Mouse (Mus musculus): ENCODE data around the gene Ppa1. TPM values are rescaled to one million over a fixed set of nuclear protein-coding genes. Genes with fewer than 3 reads are reported as not detected.
A peak's percentile ranks its signal among the peaks of the same experiment; 100 is the strongest.

Gene Ppa1
- polyA plus RNA-seq, 1 experiment from 2014 or later: 212 TPM

GRCm38 (mm10) chr10:61654105-61654504 is 5.8 kb downstream of the Ppa1 start:
- WGBS: 93% methylated on average over 4 of the region's 4 CpGs
- H3K9ac ChIP-seq: no peak overlapping the region
- no peak for ATAC-seq (ENCODE audit: low read depth)

DNA sequence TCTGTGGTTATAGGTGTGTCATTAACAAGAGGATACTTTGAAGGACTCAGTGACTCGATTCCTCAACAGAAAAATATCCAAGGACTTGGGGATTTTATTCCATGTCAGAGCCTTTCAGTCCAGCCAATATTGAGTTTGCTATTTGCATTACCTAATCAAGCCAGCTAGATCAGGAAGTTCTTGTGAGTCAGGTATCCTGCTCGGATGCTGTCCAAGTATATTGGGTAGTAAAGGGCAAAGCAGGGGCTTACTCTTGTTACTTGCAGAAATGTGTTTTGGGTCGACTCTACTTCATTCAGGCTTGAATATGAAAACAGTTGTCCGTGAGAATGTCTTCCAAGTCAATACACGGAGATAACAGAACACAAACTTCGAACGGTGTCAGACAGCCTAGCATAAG is 6.3 kb downstream of the Ppa1 start:
- Histone ChIP-seq H3K27me3 (no peaks in the 10 kb centered on the region), H3K4me2 (no peak overlapping the region), H3K4me3 (no peak overlapping the region), H3K9me3 (no peaks in the 10 kb centered on the region), H3K4me1 (replicated peaks) (peaks cover 11% of the 10 kb centered on the region; the same call in 1 of the 2 replicates), H3K27ac (replicated peaks) (no peak overlapping the region), H3K36me3 (peaks cover 48% of the 10 kb centered on the region), H3K9ac (no peak overlapping the region)
- no peak for ATAC-seq (ENCODE audit: low read depth)
- 94% methylated on average over 7 of the region's 7 CpGs for WGBS

More at GRCm38 (mm10) chr10:61654105-61654504, 5.8 kb downstream of the Ppa1 start:
- Histone ChIP-seq H3K27me3 (no peaks in the 10 kb centered on the region), H3K4me1 (replicated peaks) (peaks cover 17% of the 10 kb centered on the region), H3K27ac (replicated peaks) (no peak overlapping the region), H3K36me3 (peaks cover 42% of the 10 kb centered on the region), H3K9me3 (no peaks in the 10 kb centered on the region), H3K4me2 (no peak overlapping the region), H3K4me3 (no peak overlapping the region)

DNA sequence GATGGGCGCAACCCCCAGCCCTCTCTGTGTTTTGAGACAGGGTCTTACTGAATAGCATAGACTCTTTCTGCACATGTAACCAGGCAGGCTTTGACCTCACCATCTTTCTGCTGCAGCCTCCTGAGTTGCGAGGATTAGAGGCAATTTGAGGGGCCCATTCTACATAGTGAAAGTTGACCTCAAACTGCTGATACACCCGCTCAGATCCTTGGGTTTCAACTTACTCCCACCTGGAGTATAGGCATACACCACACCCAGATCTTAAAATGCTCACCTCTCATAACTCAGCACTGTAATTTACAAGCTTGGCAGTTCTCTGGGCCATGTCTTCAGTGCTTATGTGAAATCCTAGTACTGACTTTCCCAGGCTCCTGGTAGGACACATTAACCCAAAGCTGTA is 6.8 kb downstream of the Ppa1 start:
- ATAC-seq (ENCODE audit: low read depth): no peak
- Histone ChIP-seq H3K36me3 (peaks cover 53% of the 10 kb centered on the region), H3K4me2 (no peak overlapping the region)

DNA sequence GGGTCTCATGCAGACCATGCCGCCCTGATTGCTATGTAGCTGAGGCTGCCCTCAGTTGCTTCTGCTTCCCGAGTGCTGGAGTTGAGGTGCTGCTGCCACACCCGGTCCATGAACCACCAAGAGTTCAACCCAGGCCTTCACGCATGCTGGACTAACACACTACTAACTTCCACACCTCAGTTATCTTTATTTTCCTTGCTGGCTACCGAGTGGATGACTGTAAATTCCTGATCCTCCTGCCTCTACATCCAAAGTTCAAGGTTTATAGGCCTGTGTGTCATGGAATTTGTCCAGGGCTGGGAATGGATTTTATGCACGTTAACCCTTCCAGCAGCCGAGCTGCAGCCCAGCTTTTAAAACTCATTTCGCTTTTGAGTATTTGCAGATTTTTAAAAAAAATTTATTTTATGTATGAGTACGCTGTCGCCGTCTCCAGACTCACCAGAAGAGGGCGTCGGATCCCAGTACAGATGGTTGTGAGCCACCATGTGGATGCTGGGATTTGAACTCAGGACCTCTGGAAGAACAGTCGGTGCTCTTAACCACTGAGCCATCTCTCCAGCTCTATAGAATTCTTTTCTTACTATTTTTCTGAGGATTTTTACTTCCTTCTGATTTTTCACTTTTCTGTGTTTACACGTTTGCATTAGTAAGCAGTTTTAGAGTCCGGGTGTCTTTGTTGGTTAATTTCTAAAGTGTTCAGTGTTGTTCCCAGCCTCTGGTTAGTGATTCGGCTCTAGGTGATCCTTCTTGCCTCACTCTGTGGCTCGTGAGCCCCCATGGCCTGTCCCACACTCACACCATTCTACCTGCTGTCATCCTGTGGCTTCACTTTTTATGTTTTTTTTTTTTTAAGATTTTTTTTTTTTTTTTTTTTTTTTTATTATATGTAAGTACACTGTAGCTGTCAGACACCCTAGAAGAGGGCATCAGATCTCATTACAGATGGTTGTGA is 8.9 kb downstream of the Ppa1 start:
- H3K27ac ChIP-seq (replicated peaks): no peak overlapping the region
- ATAC-seq (ENCODE audit: low read depth): no peak
- 92% methylated on average over 18 of the region's 18 CpGs for WGBS

More for the DNA sequence above, 6.8 kb downstream of the Ppa1 start:
- 99% methylated on average over 3 of the region's 3 CpGs for WGBS
- peaks cover 6% of the 10 kb centered on the region; the same call in 1 of the 2 replicates for H3K4me1 ChIP-seq (replicated peaks)
- H3K4me3 ChIP-seq: no peak overlapping the region
- H3K27ac ChIP-seq (replicated peaks): no peak overlapping the region
- no peaks in the 10 kb centered on the region for H3K9me3 ChIP-seq
- H3K9ac ChIP-seq: no peak overlapping the region
- H3K27me3 ChIP-seq: no peaks in the 10 kb centered on the region

DNA sequence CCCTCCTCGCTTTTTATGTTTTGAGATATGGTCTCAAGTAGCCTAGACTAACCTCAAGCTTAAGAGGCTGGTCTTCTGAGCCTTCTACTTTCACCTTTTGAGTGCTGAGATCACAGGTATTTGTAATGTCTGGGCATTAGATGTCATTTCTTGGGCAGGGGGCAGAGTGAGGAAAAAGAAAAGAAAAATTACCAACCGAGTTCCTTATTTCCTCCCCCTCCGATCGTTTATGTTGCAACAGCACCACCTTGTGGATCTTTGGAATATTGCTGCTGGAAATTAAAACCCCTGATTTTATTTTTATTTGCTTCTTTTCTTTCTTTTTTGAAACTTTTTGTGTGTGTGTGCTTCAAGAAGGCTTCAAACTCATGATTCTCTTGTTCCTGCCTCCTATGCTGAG is 9.6 kb downstream of the Ppa1 start:
- H3K36me3 ChIP-seq: peaks cover 51% of the 10 kb centered on the region
- 29% methylated on average over 4 of the region's 4 CpGs for WGBS

More for the DNA sequence above, 8.9 kb downstream of the Ppa1 start:
- H3K27me3 ChIP-seq: no peaks in the 10 kb centered on the region
- H3K36me3 ChIP-seq: peaks cover 58% of the 10 kb centered on the region
- no peak overlapping the region for H3K4me3 ChIP-seq
- no peak overlapping the region for H3K4me2 ChIP-seq
- H3K9ac ChIP-seq: no peak overlapping the region
- no peaks in the 10 kb centered on the region for H3K9me3 ChIP-seq
- peaks cover 11% of the 10 kb centered on the region for H3K4me1 ChIP-seq (replicated peaks)

GRCm38 (mm10) chr10:61661887-61662286 is 13.5 kb downstream of the Ppa1 start:
- Histone ChIP-seq H3K4me3 (no peak overlapping the region), H3K27ac (replicated peaks) (peak overlapping the region; percentile 77), H3K9ac (0 out of 2 replicates have a peak overlapping the region, but pooled peaks have one; percentile 26), H3K9me3 (no peaks in the 10 kb centered on the region), H3K27me3 (no peaks in the 10 kb centered on the region), H3K4me1 (replicated peaks) (peaks cover 21% of the 10 kb centered on the region), H3K36me3 (peaks cover 51% of the 10 kb centered on the region), H3K4me2 (no peak overlapping the region)
- ATAC-seq (ENCODE audit: low read depth): no peak
- WGBS: 64% methylated on average over 8 of the region's 8 CpGs

More for the DNA sequence above, 9.6 kb downstream of the Ppa1 start:
- Histone ChIP-seq H3K27ac (replicated peaks) (no peak overlapping the region), H3K4me1 (replicated peaks) (peaks cover 19% of the 10 kb centered on the region), H3K9me3 (no peaks in the 10 kb centered on the region), H3K27me3 (no peaks in the 10 kb centered on the region), H3K4me3 (no peak overlapping the region), H3K4me2 (no peak overlapping the region), H3K9ac (no peak overlapping the region)
- no peak for ATAC-seq (ENCODE audit: low read depth)

DNA sequence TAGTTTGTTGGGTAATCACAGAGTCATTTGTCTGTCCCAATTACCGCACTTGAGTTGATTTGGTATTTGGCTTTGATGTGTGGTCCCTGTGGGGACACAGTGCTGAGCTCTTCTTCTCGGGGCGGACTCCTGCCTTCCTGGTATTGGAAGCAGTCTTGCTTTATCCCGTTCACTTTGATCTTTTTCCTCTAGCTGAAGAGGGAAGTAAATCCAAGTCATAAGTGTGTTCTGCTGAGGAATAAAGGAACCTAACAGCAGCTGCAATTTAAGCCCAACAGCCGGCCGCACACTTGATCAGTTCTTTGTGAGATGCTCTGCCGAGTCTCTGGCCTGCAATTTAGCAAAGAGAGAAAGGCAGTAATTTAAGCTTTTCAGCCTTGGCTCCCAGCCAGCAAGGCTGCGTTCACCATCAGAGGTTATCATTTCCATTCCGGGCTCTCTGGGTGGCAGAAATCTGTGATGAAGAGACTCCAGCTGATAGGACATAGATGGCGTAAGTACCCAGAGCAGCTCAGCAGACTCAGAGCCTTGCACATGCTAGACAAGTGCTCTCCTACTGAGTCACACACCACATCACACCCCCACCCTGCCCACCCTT is 14.1 kb downstream of the Ppa1 start:
- 27% methylated on average over 10 of the region's 10 CpGs for WGBS
- H3K9me3 ChIP-seq: no peaks in the 10 kb centered on the region
- no peak overlapping the region for H3K4me3 ChIP-seq
- H3K36me3 ChIP-seq: peaks cover 56% of the 10 kb centered on the region
- H3K4me2 ChIP-seq: peak overlapping the region; percentile 3; the same call in 1 of the 2 replicates
- peaks cover 21% of the 10 kb centered on the region for H3K4me1 ChIP-seq (replicated peaks)
- H3K27me3 ChIP-seq: no peaks in the 10 kb centered on the region
- no peak overlapping the region for H3K9ac ChIP-seq
- peak; percentile 49; the same call in 1 of the 2 replicates for ATAC-seq (ENCODE audit: low read depth)
- H3K27ac ChIP-seq (replicated peaks): peak overlapping the region; percentile 77

- Histone ChIP-seq H3K4me3 (no peak overlapping the region), H3K27ac (replicated peaks) (no peak overlapping the region), H3K9me3 (no peaks in the 10 kb centered on the region), H3K4me1 (replicated peaks) (peaks cover 21% of the 10 kb centered on the region), H3K4me2 (no peak overlapping the region), H3K36me3 (peaks cover 71% of the 10 kb centered on the region), H3K9ac (no peak overlapping the region), H3K27me3 (no peaks in the 10 kb centered on the region)
- WGBS: 94% methylated on average over 10 of the region's 10 CpGs
- ATAC-seq (ENCODE audit: low read depth): no peak
Measured at GRCm38 (mm10) chr10:61665111-61665510, 16.8 kb downstream of the Ppa1 start.

GRCm38 (mm10) chr10:61665651-61666050 is 17.3 kb downstream of the Ppa1 start:
- Histone ChIP-seq H3K27me3 (no peaks in the 10 kb centered on the region), H3K9ac (no peak overlapping the region), H3K4me1 (replicated peaks) (peaks cover 21% of the 10 kb centered on the region), H3K9me3 (no peaks in the 10 kb centered on the region), H3K4me3 (no peak overlapping the region), H3K4me2 (no peak overlapping the region), H3K36me3 (peaks cover 75% of the 10 kb centered on the region), H3K27ac (replicated peaks) (no peak overlapping the region)
- no peak for ATAC-seq (ENCODE audit: low read depth)
- WGBS: 80% methylated on average over 3 of the region's 3 CpGs

- H3K9ac ChIP-seq: no peak overlapping the region
- H3K4me3 ChIP-seq: no peak overlapping the region
- H3K4me2 ChIP-seq: no peak overlapping the region
- H3K4me1 ChIP-seq (replicated peaks): no peaks in the 10 kb centered on the region
- H3K27ac ChIP-seq (replicated peaks): no peak overlapping the region
- no peaks in the 10 kb centered on the region for H3K27me3 ChIP-seq
- H3K36me3 ChIP-seq: peaks cover 93% of the 10 kb centered on the region
- ATAC-seq (ENCODE audit: low read depth): peak; percentile 89
- WGBS: 57% methylated on average over 7 of the region's 7 CpGs
- H3K9me3 ChIP-seq: no peaks in the 10 kb centered on the region
Measured at GRCm38 (mm10) chr10:61669289-61669688, 20.9 kb downstream of the Ppa1 start.

- H3K4me2 ChIP-seq: no peak overlapping the region
- H3K4me1 ChIP-seq (replicated peaks): no peaks in the 10 kb centered on the region
- no peaks in the 10 kb centered on the region for H3K27me3 ChIP-seq
- H3K27ac ChIP-seq (replicated peaks): no peak overlapping the region
- peaks cover 93% of the 10 kb centered on the region for H3K36me3 ChIP-seq
- no peak for ATAC-seq (ENCODE audit: low read depth)
- H3K9ac ChIP-seq: no peak overlapping the region
- H3K9me3 ChIP-seq: no peaks in the 10 kb centered on the region
- H3K4me3 ChIP-seq: no peak overlapping the region
Measured at GRCm38 (mm10) chr10:61669896-61670295, 21.5 kb downstream of the Ppa1 start.

DNA sequence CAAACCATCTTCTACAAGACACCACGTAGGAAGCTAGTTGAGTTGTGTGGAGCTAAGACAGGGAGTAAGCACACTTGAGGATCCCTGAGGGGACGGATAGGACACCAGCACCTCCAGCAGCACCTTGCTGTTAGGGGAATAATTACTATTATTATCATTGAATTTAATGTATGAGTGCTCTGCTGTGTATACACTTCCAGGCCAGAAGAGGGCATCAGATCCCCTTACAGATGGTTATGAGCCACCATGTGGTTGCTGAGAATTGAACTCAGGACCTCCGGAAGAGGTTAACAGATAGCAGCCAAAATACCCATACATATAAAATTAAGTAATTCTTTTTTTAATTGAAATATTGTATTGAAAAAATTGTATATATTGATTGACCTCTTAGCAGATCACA is 22.4 kb downstream of the Ppa1 start:
- no peaks in the 10 kb centered on the region for H3K27me3 ChIP-seq
- H3K9ac ChIP-seq: no peak overlapping the region
- no peak overlapping the region for H3K4me3 ChIP-seq
- no peaks in the 10 kb centered on the region for H3K4me1 ChIP-seq (replicated peaks)
- H3K36me3 ChIP-seq: peaks cover 91% of the 10 kb centered on the region
- no peaks in the 10 kb centered on the region for H3K9me3 ChIP-seq
- 94% methylated on average over 3 of the region's 3 CpGs for WGBS
- no peak overlapping the region for H3K4me2 ChIP-seq
- no peak overlapping the region for H3K27ac ChIP-seq (replicated peaks)
- ATAC-seq (ENCODE audit: low read depth): no peak

Measured in neural tube, embryonic 13.5 days (tissue).